Mouse (Mus musculus): ENCODE measurements around the gene Homez. TPM values are rescaled to one million over a fixed set of nuclear protein-coding genes. Genes with fewer than 3 reads are reported as not detected.
A peak's percentile ranks its signal among the peaks of the same experiment; 100 is the strongest.

The Homez gene
- polyA plus RNA-seq, 1 experiment from 2014 or later = 11.7 TPM

GRCm38 (mm10) chr14:54863501-54864312 is 7.1 kb downstream of the Homez start:
- no peaks in the 10 kb centered on the region for H3K9me3 ChIP-seq (replicated peaks; ENCODE audit: control insufficient read depth, low read length)
- H3K36me3 ChIP-seq (ENCODE audit: control insufficient read depth, insufficient read depth, low read length) = no peaks in the 10 kb centered on the region
- DNase-seq (ENCODE audit: low spot score) (peak; percentile 96), ATAC-seq (peak; percentile 100)
- no peaks in the 10 kb centered on the region for H3K27me3 ChIP-seq (replicated peaks; ENCODE audit: control insufficient read depth, insufficient read depth, low read length)
- peak overlapping the region; percentile 74 for H3K4me2 ChIP-seq (ENCODE audit: low read length)
- H3K9ac ChIP-seq (ENCODE audit: low read length) = peak overlapping the region; percentile 91
- H3K27ac ChIP-seq (ENCODE audit: low read depth, low read length) = peak overlapping the region; percentile 52
- peak overlapping the region; percentile 84 for H3K4me3 ChIP-seq (ENCODE audit: low read depth, low read length)
- WGBS = under 1% methylated on average over 52 of the region's 56 CpGs
- H3K4me1 ChIP-seq (ENCODE audit: control insufficient read depth, insufficient read depth, low read length) = peaks cover 5% of the 10 kb centered on the region

- peaks cover 5% of the 10 kb centered on the region for H3K4me1 ChIP-seq (ENCODE audit: control insufficient read depth, insufficient read depth, low read length)
- DNase-seq (ENCODE audit: low spot score) (peak; percentile 65), ATAC-seq (no peak)
- H3K4me3 ChIP-seq (ENCODE audit: low read depth, low read length) = no peak overlapping the region
- no peaks in the 10 kb centered on the region for H3K27me3 ChIP-seq (replicated peaks; ENCODE audit: control insufficient read depth, insufficient read depth, low read length)
- no peaks in the 10 kb centered on the region for H3K9me3 ChIP-seq (replicated peaks; ENCODE audit: control insufficient read depth, low read length)
- H3K9ac ChIP-seq (ENCODE audit: low read length) = no peak overlapping the region
- H3K27ac ChIP-seq (ENCODE audit: low read depth, low read length) = no peak overlapping the region
- 45% methylated on average over 2 of the region's 2 CpGs for WGBS
- H3K4me2 ChIP-seq (ENCODE audit: low read length) = no peak overlapping the region
- peaks cover 17% of the 10 kb centered on the region for H3K36me3 ChIP-seq (ENCODE audit: control insufficient read depth, insufficient read depth, low read length)
Measured at GRCm38 (mm10) chr14:54860511-54860910, 10.2 kb downstream of the Homez start.

- no peak overlapping the region for H3K4me2 ChIP-seq (ENCODE audit: low read length)
- no peak overlapping the region for H3K9ac ChIP-seq (ENCODE audit: low read length)
- ATAC-seq = no peak
- no peaks in the 10 kb centered on the region for H3K4me1 ChIP-seq (ENCODE audit: control insufficient read depth, insufficient read depth, low read length)
- H3K27ac ChIP-seq (ENCODE audit: low read depth, low read length) = no peak overlapping the region
- no peaks in the 10 kb centered on the region for H3K9me3 ChIP-seq (replicated peaks; ENCODE audit: control insufficient read depth, low read length)
- DNase-seq (ENCODE audit: low spot score) = no peak
- H3K4me3 ChIP-seq (ENCODE audit: low read depth, low read length) = no peak overlapping the region
- H3K36me3 ChIP-seq (ENCODE audit: control insufficient read depth, insufficient read depth, low read length) = peaks cover 30% of the 10 kb centered on the region
- no peaks in the 10 kb centered on the region for H3K27me3 ChIP-seq (replicated peaks; ENCODE audit: control insufficient read depth, insufficient read depth, low read length)
- WGBS = 93% methylated on average over 9 of the region's 9 CpGs
Measured at GRCm38 (mm10) chr14:54857891-54858290, 12.9 kb downstream of the Homez start.

- H3K9me3 ChIP-seq (replicated peaks; ENCODE audit: control insufficient read depth, low read length) = no peaks in the 10 kb centered on the region
- WGBS = 94% methylated on average over 7 of the region's 7 CpGs
- H3K9ac ChIP-seq (ENCODE audit: low read length) = no peak overlapping the region
- no peak for ATAC-seq
- peaks cover 30% of the 10 kb centered on the region for H3K36me3 ChIP-seq (ENCODE audit: control insufficient read depth, insufficient read depth, low read length)
- H3K27me3 ChIP-seq (replicated peaks; ENCODE audit: control insufficient read depth, insufficient read depth, low read length) = no peaks in the 10 kb centered on the region
- DNase-seq (ENCODE audit: low spot score) = no peak
- H3K4me3 ChIP-seq (ENCODE audit: low read depth, low read length) = no peak overlapping the region
- no peaks in the 10 kb centered on the region for H3K4me1 ChIP-seq (ENCODE audit: control insufficient read depth, insufficient read depth, low read length)
- H3K27ac ChIP-seq (ENCODE audit: low read depth, low read length) = no peak overlapping the region
- H3K4me2 ChIP-seq (ENCODE audit: low read length) = no peak overlapping the region
Measured at GRCm38 (mm10) chr14:54856703-54857102, 14.1 kb downstream of the Homez start.

- no peaks in the 10 kb centered on the region for H3K9me3 ChIP-seq (replicated peaks; ENCODE audit: control insufficient read depth, low read length)
- no peak overlapping the region for H3K9ac ChIP-seq (ENCODE audit: low read length)
- peaks cover 30% of the 10 kb centered on the region for H3K36me3 ChIP-seq (ENCODE audit: control insufficient read depth, insufficient read depth, low read length)
- H3K27ac ChIP-seq (ENCODE audit: low read depth, low read length) = no peak overlapping the region
- 95% methylated on average over 3 of the region's 3 CpGs for WGBS
- no peak overlapping the region for H3K4me3 ChIP-seq (ENCODE audit: low read depth, low read length)
- no peaks in the 10 kb centered on the region for H3K4me1 ChIP-seq (ENCODE audit: control insufficient read depth, insufficient read depth, low read length)
- H3K4me2 ChIP-seq (ENCODE audit: low read length) = no peak overlapping the region
- no peaks in the 10 kb centered on the region for H3K27me3 ChIP-seq (replicated peaks; ENCODE audit: control insufficient read depth, insufficient read depth, low read length)
- DNase-seq (ENCODE audit: low spot score) (no peak), ATAC-seq (no peak)
Measured at GRCm38 (mm10) chr14:54855726-54856125, 15.0 kb downstream of the Homez start.

- H3K4me3 ChIP-seq (ENCODE audit: low read depth, low read length) = no peak overlapping the region
- no peaks in the 10 kb centered on the region for H3K36me3 ChIP-seq (ENCODE audit: control insufficient read depth, insufficient read depth, low read length)
- 7% methylated on average over 4 of the region's 4 CpGs for WGBS
- peak; percentile 86 for DNase-seq (ENCODE audit: low spot score)
- no peak overlapping the region for H3K9ac ChIP-seq (ENCODE audit: low read length)
- H3K27me3 ChIP-seq (replicated peaks; ENCODE audit: control insufficient read depth, insufficient read depth, low read length) = no peaks in the 10 kb centered on the region
- H3K27ac ChIP-seq (ENCODE audit: low read depth, low read length) = no peak overlapping the region
- no peak overlapping the region for H3K4me2 ChIP-seq (ENCODE audit: low read length)
- 0 out of 2 replicates have a peak, but pooled peaks have one; percentile 29 for ATAC-seq
- no peaks in the 10 kb centered on the region for H3K4me1 ChIP-seq (ENCODE audit: control insufficient read depth, insufficient read depth, low read length)
- H3K9me3 ChIP-seq (replicated peaks; ENCODE audit: control insufficient read depth, low read length) = no peaks in the 10 kb centered on the region
Measured at GRCm38 (mm10) chr14:54843461-54843860, 27.3 kb downstream of the Homez start.

- WGBS = 77% methylated on average over 1 of the region's 1 CpGs
- no peak overlapping the region for H3K9ac ChIP-seq (ENCODE audit: low read length)
- no peak overlapping the region for H3K4me2 ChIP-seq (ENCODE audit: low read length)
- no peaks in the 10 kb centered on the region for H3K27me3 ChIP-seq (replicated peaks; ENCODE audit: control insufficient read depth, insufficient read depth, low read length)
- no peaks in the 10 kb centered on the region for H3K9me3 ChIP-seq (replicated peaks; ENCODE audit: control insufficient read depth, low read length)
- H3K4me3 ChIP-seq (ENCODE audit: low read depth, low read length) = no peak overlapping the region
- no peaks in the 10 kb centered on the region for H3K36me3 ChIP-seq (ENCODE audit: control insufficient read depth, insufficient read depth, low read length)
- H3K4me1 ChIP-seq (ENCODE audit: control insufficient read depth, insufficient read depth, low read length) = no peaks in the 10 kb centered on the region
- DNase-seq (ENCODE audit: low spot score) (no peak), ATAC-seq (no peak)
- H3K27ac ChIP-seq (ENCODE audit: low read depth, low read length) = no peak overlapping the region
Measured at GRCm38 (mm10) chr14:54823716-54824115, 47.0 kb downstream of the Homez start.

- no peaks in the 10 kb centered on the region for H3K27me3 ChIP-seq (replicated peaks; ENCODE audit: control insufficient read depth, insufficient read depth, low read length)
- H3K4me1 ChIP-seq (ENCODE audit: control insufficient read depth, insufficient read depth, low read length) = no peaks in the 10 kb centered on the region
- no peak overlapping the region for H3K4me3 ChIP-seq (ENCODE audit: low read depth, low read length)
- H3K36me3 ChIP-seq (ENCODE audit: control insufficient read depth, insufficient read depth, low read length) = no peaks in the 10 kb centered on the region
- H3K9ac ChIP-seq (ENCODE audit: low read length) = no peak overlapping the region
- H3K9me3 ChIP-seq (replicated peaks; ENCODE audit: control insufficient read depth, low read length) = no peaks in the 10 kb centered on the region
- no peak overlapping the region for H3K27ac ChIP-seq (ENCODE audit: low read depth, low read length)
- WGBS = 84% methylated on average over 2 of the region's 2 CpGs
- H3K4me2 ChIP-seq (ENCODE audit: low read length) = no peak overlapping the region
- no peak for ATAC-seq
- DNase-seq (ENCODE audit: low spot score) = no peak
Measured at GRCm38 (mm10) chr14:54822301-54822700, 48.5 kb downstream of the Homez start.

- no peaks in the 10 kb centered on the region for H3K27me3 ChIP-seq (replicated peaks; ENCODE audit: control insufficient read depth, insufficient read depth, low read length)
- no peak overlapping the region for H3K9ac ChIP-seq (ENCODE audit: low read length)
- ATAC-seq (peak; percentile 65; the same call in 1 of the 2 replicates), DNase-seq (ENCODE audit: low spot score) (peak; percentile 72)
- no peaks in the 10 kb centered on the region for H3K9me3 ChIP-seq (replicated peaks; ENCODE audit: control insufficient read depth, low read length)
- no peak overlapping the region for H3K27ac ChIP-seq (ENCODE audit: low read depth, low read length)
- H3K4me1 ChIP-seq (ENCODE audit: control insufficient read depth, insufficient read depth, low read length) = no peaks in the 10 kb centered on the region
- no peak overlapping the region for H3K4me3 ChIP-seq (ENCODE audit: low read depth, low read length)
- no peaks in the 10 kb centered on the region for H3K36me3 ChIP-seq (ENCODE audit: control insufficient read depth, insufficient read depth, low read length)
- no peak overlapping the region for H3K4me2 ChIP-seq (ENCODE audit: low read length)
- WGBS = 40% methylated on average over 2 of the region's 2 CpGs
Measured at GRCm38 (mm10) chr14:54817791-54818190, 53.0 kb downstream of the Homez start.
